Mouse (Mus musculus) left cerebral cortex, adult 2 months (tissue): ENCODE results near the gene Pcsk1n. TPM values are rescaled to one million over a fixed set of nuclear protein-coding genes. Genes with fewer than 3 reads are reported as not detected.

Source experiments
- DNase-seq, 2 experiments: peaks; one replicate each; pipeline ENCODE4 v3.0.0; 2021 to 2022; ENCODE audit warnings: low spot score in 2 of 2, mixed read lengths in 1 of 2; ENCODE audit errors: extremely low spot score in 1 of 2
- H3K27ac ChIP-seq: fragments of 200-600 bp; 2 replicates; pipeline ENCODE4 v1.8.1; 2022
- H3K4me3 ChIP-seq: fragments of 200-600 bp; 2 replicates; pipeline ENCODE4 v1.8.1; 2022
- CTCF ChIP-seq: fragments of 200-600 bp; IDR thresholded peaks from 2 replicates; pipeline ENCODE4 v1.8.1; 2022; ENCODE audit warnings: antibody characterized with exemption, mild to moderate bottlenecking, moderate library complexity
- intact Hi-C: fragments of 180-260 bp; cut with DNase I; formaldehyde crosslinking; loops from one replicate; pipeline ENCODE4 v1.15.1; 2025
- total RNA-seq, 2 experiments: library from RNA; stranded (reverse); gene quantifications; 2 replicates each; pipeline ENCODE4 v1.2.3; 2021

Gene Pcsk1n
- total RNA-seq, 2 experiments from 2014 or later = 463 to 503 TPM

DNA sequence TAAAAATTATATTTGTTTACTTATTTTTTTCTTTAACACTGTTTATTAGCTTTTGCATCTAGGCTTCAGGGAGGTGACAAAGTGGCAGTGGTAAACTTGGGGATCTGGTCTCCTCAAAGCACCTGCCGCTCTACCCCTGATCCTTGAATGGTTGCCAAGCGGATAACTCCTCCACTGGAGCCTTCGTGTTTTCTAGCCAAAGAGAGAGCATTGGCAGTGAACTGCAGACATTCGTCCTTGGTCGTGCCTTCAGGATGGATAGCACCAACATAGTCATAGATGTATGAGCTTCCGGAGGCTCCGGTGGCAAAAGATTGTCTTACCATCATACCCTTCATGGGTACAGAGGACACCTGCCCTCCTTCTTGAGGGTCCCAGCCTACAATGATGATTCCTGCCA lies 30.5 kb downstream of the Pcsk1n start:
- Histone ChIP-seq H3K27ac (no peak overlapping the region), H3K4me3 (no peak overlapping the region)
- no peak for TF ChIP-seq CTCF
- intact Hi-C loops = loop anchor here (10.0 kb wide), 1 partner anchor 55 kb away; no protein-coding TSS in a partner anchor
- DNase-seq = no peak

- DNase-seq = no peak
- TF ChIP-seq CTCF = no peak
- intact Hi-C loops = loop anchor here (10.0 kb wide), 1 partner anchor 46 kb away; no protein-coding TSS in a partner anchor
- H3K27ac ChIP-seq = no peak overlapping the region
- H3K4me3 ChIP-seq = no peak overlapping the region
Observed at GRCm38 (mm10) chrX:7958868-7959267, 39.2 kb downstream of the Pcsk1n start.

DNA sequence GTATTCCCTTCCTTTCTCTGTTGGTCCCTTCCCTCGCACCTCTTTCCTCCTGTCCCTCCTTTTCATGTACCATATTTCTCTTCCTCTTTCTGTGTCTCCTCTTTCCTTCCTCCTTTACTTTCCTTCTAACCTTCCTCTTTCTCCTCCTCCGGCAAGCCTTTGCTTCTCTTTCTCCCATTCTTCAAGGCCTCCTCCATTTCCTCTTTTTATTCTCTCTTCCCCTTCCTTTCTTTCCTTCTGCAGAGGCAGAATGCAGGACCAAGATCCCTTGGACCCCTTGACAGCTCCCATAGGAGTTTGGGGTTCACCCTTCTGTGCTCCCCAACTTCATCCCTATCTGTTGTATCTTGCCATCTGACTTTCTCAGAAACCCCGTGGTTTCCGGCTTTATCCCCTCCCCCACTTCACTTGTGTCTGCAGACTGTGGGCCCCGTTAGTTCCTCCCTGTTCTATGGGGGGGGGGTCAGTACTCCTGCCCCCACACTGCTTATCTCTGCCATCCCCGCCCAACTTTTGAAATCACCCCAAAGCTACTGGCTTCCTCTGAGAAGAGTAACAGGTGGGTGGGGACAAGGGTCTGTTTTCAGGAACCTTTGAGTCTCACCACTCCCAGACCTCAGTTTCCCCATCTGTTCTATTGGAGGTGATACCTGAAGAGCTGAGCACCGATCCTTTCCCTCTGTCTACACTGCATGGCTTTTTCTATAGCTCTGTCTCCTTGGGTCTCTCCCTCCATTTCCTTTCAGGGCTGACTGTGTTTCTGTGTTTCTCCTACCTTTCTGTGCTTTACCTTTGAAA lies 44.4 kb downstream of the Pcsk1n start:
- no peak for TF ChIP-seq CTCF
- no peak for DNase-seq
- no peak overlapping the region for H3K27ac ChIP-seq
- H3K4me3 ChIP-seq = no peak overlapping the region
- intact Hi-C loops = no loop called here

- no peak for DNase-seq
- TF ChIP-seq CTCF = no peak
- Histone ChIP-seq H3K27ac (no peak overlapping the region), H3K4me3 (no peak overlapping the region)
- intact Hi-C loops = no loop called here
Observed at GRCm38 (mm10) chrX:7966161-7966560, 46.5 kb downstream of the Pcsk1n start.

DNA sequence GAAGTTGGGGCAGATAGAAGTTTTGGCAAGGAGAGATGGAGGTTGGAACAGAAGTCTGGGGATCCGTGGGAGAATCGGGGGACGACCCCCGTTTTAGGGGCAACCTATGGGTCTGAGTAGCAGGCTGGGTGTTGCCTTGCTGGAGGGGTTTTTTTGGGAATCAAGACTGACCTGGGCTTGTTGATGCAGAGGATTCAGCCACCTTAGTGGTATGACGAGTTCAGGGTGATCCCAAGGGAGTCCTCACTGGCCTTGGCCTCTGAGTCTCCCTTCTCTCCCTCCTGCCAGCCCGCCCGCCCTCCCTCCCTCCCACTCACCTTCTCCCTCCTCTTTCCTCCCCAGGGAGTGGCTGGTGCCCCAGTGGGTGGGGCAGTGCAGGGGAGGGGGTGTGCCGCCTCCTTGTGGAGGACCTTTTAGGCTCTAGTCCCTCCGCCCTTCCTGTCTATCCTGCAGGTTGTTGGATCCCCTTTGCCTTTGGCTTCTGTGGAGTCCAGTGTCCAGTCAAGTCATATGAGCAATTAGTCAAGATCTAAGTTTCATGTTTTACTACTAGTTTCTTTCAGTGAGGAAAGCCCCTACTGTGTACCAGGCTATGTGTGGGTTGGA lies 48.1 kb downstream of the Pcsk1n start:
- intact Hi-C loops = no loop called here
- Histone ChIP-seq H3K4me3 (no peak overlapping the region), H3K27ac (no peak overlapping the region)
- no peak for DNase-seq
- TF ChIP-seq CTCF = no peak

GRCm38 (mm10) chrX:7968226-7968625 lies 48.6 kb downstream of the Pcsk1n start:
- intact Hi-C loops = no loop called here
- no peak for DNase-seq
- no peak overlapping the region for H3K4me3 ChIP-seq
- no peak for TF ChIP-seq CTCF
- no peak overlapping the region for H3K27ac ChIP-seq

DNA sequence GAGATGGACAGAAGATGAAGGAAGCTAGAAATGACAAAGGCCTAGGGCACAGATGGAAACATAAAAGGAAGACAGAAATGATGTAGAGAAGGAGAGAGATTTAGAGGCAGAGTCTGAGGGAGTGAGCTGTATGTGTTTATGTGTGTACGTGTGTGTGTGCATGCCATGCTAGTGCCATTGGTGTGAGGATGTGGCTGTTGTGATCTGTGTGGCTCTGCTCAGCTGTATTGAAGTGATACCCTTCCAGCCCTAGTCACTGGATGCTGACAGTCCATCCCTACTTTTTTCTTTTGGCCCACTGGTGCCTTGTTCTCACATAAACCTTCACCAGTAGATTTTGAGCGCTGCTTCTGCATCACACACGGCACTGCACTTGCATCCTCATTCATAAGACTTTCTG lies 49.3 kb downstream of the Pcsk1n start:
- no peak for TF ChIP-seq CTCF
- no peak overlapping the region for H3K27ac ChIP-seq
- DNase-seq = no peak
- no peak overlapping the region for H3K4me3 ChIP-seq
- intact Hi-C loops = no loop called here

DNA sequence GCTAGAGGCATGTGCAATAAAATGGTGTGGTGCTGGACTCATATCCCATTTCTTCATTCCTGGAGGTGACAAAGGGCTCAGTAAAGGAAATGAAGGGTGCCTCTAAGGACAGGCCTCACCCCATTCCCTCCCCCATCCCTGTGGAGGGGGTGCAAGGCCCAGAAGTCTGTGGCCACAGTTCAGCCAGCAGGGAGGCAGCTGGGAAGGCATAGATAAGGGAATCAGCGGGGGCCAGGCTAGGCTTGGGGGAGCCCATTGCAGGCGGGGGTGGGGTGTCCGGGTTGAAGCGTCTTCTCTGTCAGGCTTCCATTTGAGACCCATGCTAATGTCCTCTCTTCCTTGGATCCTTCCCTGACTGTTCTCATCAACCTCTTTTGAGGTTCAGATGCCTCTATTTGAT lies 51.7 kb downstream of the Pcsk1n start:
- no peak for TF ChIP-seq CTCF
- DNase-seq = no peak
- intact Hi-C loops = no loop called here
- Histone ChIP-seq H3K4me3 (no peak overlapping the region), H3K27ac (no peak overlapping the region)

Other genes with a start within 250 kb of the Pcsk1n start
- gene Plp2, start 248.4 kb upstream of the Pcsk1n start, total RNA-seq = 1 to 10 TPM; 6.5 to 8.8 TPM
- under 1 TPM; 0.16 to 0.43 TPM for gene Magix, start 238.6 kb upstream of the Pcsk1n start, total RNA-seq
- gene Gpkow, start 222.7 kb upstream of the Pcsk1n start, total RNA-seq = 10 to 100 TPM; 32.9 to 34.5 TPM
- gene Wdr45, start 205.5 kb upstream of the Pcsk1n start, total RNA-seq = 10 to 100 TPM; 61.0 to 68.9 TPM
- not detected for gene Gm45208, start 197.6 kb upstream of the Pcsk1n start, total RNA-seq
- 10 to 100 TPM; 88.9 to 92.7 TPM for gene Praf2, start 191.4 kb upstream of the Pcsk1n start, total RNA-seq
- 10 to 100 TPM; 26.3 TPM for gene Ccdc120, start 168.9 kb upstream of the Pcsk1n start, total RNA-seq
- gene Tfe3, start 157.3 kb upstream of the Pcsk1n start, total RNA-seq = 10 to 100 TPM; 30.9 to 35.1 TPM
- 100 to 1,000 TPM; 109 to 113 TPM for gene Gripap1, start 130.1 kb upstream of the Pcsk1n start, total RNA-seq
- gene Kcnd1, start 97.5 kb upstream of the Pcsk1n start, total RNA-seq = 1 to 10 TPM; 7.7 to 9.3 TPM
- gene Otud5, start 78.5 kb upstream of the Pcsk1n start, total RNA-seq = 10 to 100 TPM; 76.4 to 84.1 TPM
- 10 to 100 TPM; 53.6 to 56.3 TPM for gene Pim2, start 41.6 kb upstream of the Pcsk1n start, total RNA-seq
- 10 to 100 TPM; 31.9 to 39.6 TPM for gene Slc35a2, start 35.8 kb upstream of the Pcsk1n start, total RNA-seq
- gene Pqbp1, start 20.6 kb upstream of the Pcsk1n start, total RNA-seq = 10 to 100 TPM; 80.5 to 83.6 TPM
- gene Timm17b, start 20.5 kb upstream of the Pcsk1n start, total RNA-seq = 10 to 100 TPM; 19.3 to 27.4 TPM
- not detected for gene Gm10491, start 12.0 kb upstream of the Pcsk1n start, total RNA-seq
- not detected for gene Gm10490, start 10.3 kb upstream of the Pcsk1n start, total RNA-seq
- not detected for gene Eras, start 8.8 kb downstream of the Pcsk1n start, total RNA-seq
- 10 to 100 TPM; 50.3 to 52.7 TPM for gene Hdac6, start 28.1 kb downstream of the Pcsk1n start, total RNA-seq
- not detected for gene Gata1, start 58.2 kb downstream of the Pcsk1n start, total RNA-seq
- gene Glod5, start 98.7 kb downstream of the Pcsk1n start, total RNA-seq = under 1 TPM; 0.75 to 0.94 TPM
- gene Suv39h1, start 154.9 kb downstream of the Pcsk1n start, total RNA-seq = 10 to 100 TPM; 22.5 to 27.1 TPM
- 1 to 10 TPM; 1.5 to 1.9 TPM for gene Was, start 170.7 kb downstream of the Pcsk1n start, total RNA-seq
- 100 to 1,000 TPM; 190 to 220 TPM for gene Wdr13, start 213.1 kb downstream of the Pcsk1n start, total RNA-seq
- 100 to 1,000 TPM in 1 of 2 experiments, 10 to 100 TPM in 1; 86.0 to 124 TPM for gene Rbm3, start 226.1 kb downstream of the Pcsk1n start, total RNA-seq